Mouse (Mus musculus): ENCODE results near the gene Tcf25.

DNA sequence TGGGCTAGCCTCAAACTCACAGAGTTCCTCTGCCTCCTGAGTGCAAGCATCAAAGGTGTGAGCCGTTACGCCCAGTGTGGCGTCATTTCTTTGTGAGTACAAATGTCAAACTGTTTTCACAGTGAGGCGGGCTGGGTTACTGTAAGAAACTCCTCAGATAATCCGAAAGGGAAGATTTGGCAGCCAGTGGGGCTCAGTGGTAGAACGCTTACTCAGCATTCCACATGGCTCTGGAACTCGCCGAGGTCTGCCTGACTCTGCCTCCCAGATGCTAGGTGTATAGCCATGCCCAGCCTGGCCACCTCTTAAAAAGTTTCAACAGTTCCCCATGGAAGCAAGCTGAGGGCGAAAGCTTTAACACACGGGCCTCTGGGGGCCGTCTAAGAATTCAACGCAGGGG lies 21.4 kb upstream of the Tcf25 start:
- TF ChIP-seq CTCF (IDR thresholded peaks at IDR 0.05; ENCODE audit: low read depth) (no peak), EP300 (IDR thresholded peaks at IDR 0.05; ENCODE audit: low read depth) (no peak)
